ENCODE assay signal across 25 mouse cellular contexts in genomic region chr16:93055545-93055944, GRCm38 (mm10).
"Had no signal": no experiment of that assay in that cellular context is flagged by ENCODE, and none has a peak within 500 bp of the region (broad histone marks: within the 10 kb centered on the region; RNA-seq: fewer than 3 reads in every experiment).

No protein-coding gene starts in this region.

- H3K27me3 ChIP-seq: hindbrain, embryonic 13.5 days; kidney, embryonic 15.5 days; limb, embryonic 13.5 days; limb, embryonic 15.5 days had no signal

- H3K4me2 ChIP-seq: heart, embryonic 11.5 days; heart, embryonic 13.5 days; heart, embryonic 15.5 days; hindbrain, embryonic 13.5 days; kidney, embryonic 15.5 days; limb, embryonic 13.5 days; limb, embryonic 15.5 days had no signal

- ATAC-seq: hindbrain, postnatal 0 days; intestine, embryonic 16.5 days had no signal

- H3K4me3 ChIP-seq: gastrocnemius, adult 2 months; heart, adult 2 months; heart, embryonic 13.5 days; heart, embryonic 15.5 days; hindbrain, embryonic 13.5 days; kidney, embryonic 15.5 days; limb, embryonic 13.5 days; limb, embryonic 15.5 days had no signal

- H3K36me3 ChIP-seq: heart, embryonic 13.5 days; heart, embryonic 15.5 days; hindbrain, embryonic 13.5 days; kidney, embryonic 15.5 days; limb, embryonic 13.5 days; limb, embryonic 15.5 days had no signal

- H3K27ac ChIP-seq: gastrocnemius, adult 2 months; heart, adult 2 months; heart, embryonic 13.5 days; heart, embryonic 15.5 days; hindbrain, embryonic 13.5 days; hindbrain, postnatal 0 days; kidney, embryonic 15.5 days; kidney, postnatal 0 days; limb, embryonic 13.5 days; limb, embryonic 15.5 days had no signal

- H3K9ac ChIP-seq: heart, embryonic 13.5 days; heart, embryonic 15.5 days; hindbrain, embryonic 13.5 days; kidney, embryonic 15.5 days; limb, embryonic 13.5 days; limb, embryonic 15.5 days had no signal

- DNase-seq: gastrocnemius, adult 2 months; gastrocnemius, postnatal 10 days; gastrocnemius, postnatal 25 days; heart, adult 11 months; heart, adult 2 months; heart, postnatal 14 days; heart, postnatal 36 days; kidney, adult 11 months; kidney, adult 2 months; kidney, adult 9 months; kidney, postnatal 14 days; kidney, postnatal 36 days; layer of hippocampus, adult 9-11 months; layer of hippocampus, postnatal 36 days; left cerebral cortex, postnatal 4 days had no signal

- H3K9me3 ChIP-seq: heart, embryonic 13.5 days; heart, embryonic 15.5 days; hindbrain, embryonic 13.5 days; kidney, embryonic 15.5 days; limb, embryonic 13.5 days; limb, embryonic 15.5 days had no signal

- H3K4me1 ChIP-seq: heart, embryonic 13.5 days; heart, embryonic 15.5 days; hindbrain, embryonic 13.5 days; kidney, embryonic 15.5 days; limb, embryonic 13.5 days; limb, embryonic 15.5 days had no signal
